Mouse (Mus musculus) hindbrain, embryonic 16.5 days (tissue): ENCODE data around the gene Flt3l. TPM values are rescaled to one million over a fixed set of nuclear protein-coding genes. Genes with fewer than 3 reads are reported as not detected.
"Not testable (repeated sequence)": the region's sequence is repeated elsewhere in the genome, so short reads cannot be mapped to it uniquely, and the experiment has no call there.

Experiments used
- ATAC-seq: fragments of 200-750 bp; cut with Nextera tagmentation; 2 replicates; pipeline ENCODE4 v1.8.0; 2017; ENCODE audit warnings: moderate TSS enrichment, moderate library complexity
- H3K27ac ChIP-seq: fragments of 300-500 bp; sonication (generic); 2 replicates; pipeline ENCODE4 v1.5.1; 2014; ENCODE audit warnings: low read depth, mild to moderate bottlenecking, control low read depth, low read length, moderate library complexity
- H3K27me3 ChIP-seq: fragments of 300-500 bp; sonication (generic); replicated peaks from 2 replicates; pipeline ENCODE4 v1.6.1; 2014; ENCODE audit warnings: low read length; ENCODE audit not compliant: control insufficient read depth, insufficient read depth
- H3K36me3 ChIP-seq: fragments of 300-500 bp; sonication (generic); 2 replicates; pipeline ENCODE4 v1.6.1; 2014; ENCODE audit warnings: mild to moderate bottlenecking, low read length, moderate library complexity, mixed read lengths; ENCODE audit not compliant: control insufficient read depth, insufficient read depth
- H3K4me1 ChIP-seq: fragments of 300-500 bp; sonication (generic); 2 replicates; pipeline ENCODE4 v1.6.1; 2014; ENCODE audit warnings: low read depth, low read length; ENCODE audit not compliant: control insufficient read depth, insufficient read depth
- H3K4me2 ChIP-seq: fragments of 300-500 bp; sonication (generic); 2 replicates; pipeline ENCODE4 v1.6.1; 2014; ENCODE audit warnings: mild to moderate bottlenecking, low read length, control low read depth, moderate library complexity
- H3K4me3 ChIP-seq: fragments of 300-500 bp; sonication (generic); 2 replicates; pipeline ENCODE4 v1.5.1; 2014; ENCODE audit warnings: mild to moderate bottlenecking, low read length, control low read depth, moderate library complexity
- H3K9ac ChIP-seq: fragments of 300-500 bp; sonication (generic); 2 replicates; pipeline ENCODE4 v1.6.1; 2014; ENCODE audit warnings: low read depth, mild to moderate bottlenecking, control low read depth, low read length, moderate library complexity
- H3K9me3 ChIP-seq: fragments of 300-500 bp; sonication (generic); 2 replicates; pipeline ENCODE4 v1.6.1; 2014; ENCODE audit warnings: mild to moderate bottlenecking, low read length, moderate library complexity; ENCODE audit not compliant: control insufficient read depth
- WGBS: fragments of 180-500 bp; shearing (Covaris S2); extraction: QIAGEN DNeasy Blood & Tissue Kit; methylation state at CpG from one replicate; pipeline ENCODE4 v1.1.7; 2014; 5-methylcytosine and 5-hydroxymethylcytosine counted together
- polyA plus RNA-seq: library from polyadenylated mRNA; unstranded; fragments of >200 nt; fragmentation: Nextera tagmentation; extraction: Ambion mirVana; gene quantifications from 2 replicates; pipeline ENCODE4 v1.2.1, GENCODE M21; 2015

The Flt3l gene
- polyA plus RNA-seq, 1 experiment from 2014 or later: 2.8 TPM

DNA sequence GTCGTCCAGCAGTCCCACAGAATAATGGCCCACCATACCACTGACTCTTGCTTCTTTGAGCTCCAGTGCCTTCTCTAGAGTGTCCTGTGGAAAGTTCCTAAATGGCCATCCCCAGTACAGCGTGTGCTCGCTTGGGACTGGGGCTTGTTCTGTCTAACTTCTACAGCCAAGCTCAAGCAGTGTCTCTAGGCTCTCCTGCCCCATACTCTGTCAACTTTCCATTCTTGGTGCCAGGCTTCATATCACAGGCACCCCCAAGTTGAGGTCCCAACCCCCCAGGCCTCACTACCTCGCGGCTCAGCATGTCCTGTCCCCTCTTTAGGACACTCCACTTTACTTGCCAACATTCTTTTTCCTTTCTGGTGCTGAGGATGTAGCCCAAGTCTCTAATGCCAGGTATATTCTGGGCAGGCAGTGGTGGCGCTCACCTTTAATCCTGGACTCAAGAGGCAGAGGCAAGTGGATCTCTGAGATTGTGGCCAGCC, 24.1 kb upstream of the Flt3l start:
- no peak overlapping the region for H3K27ac ChIP-seq
- H3K27me3 ChIP-seq: peaks cover 27% of the 10 kb centered on the region
- H3K4me1 ChIP-seq: peaks cover 13% of the 10 kb centered on the region
- no peak overlapping the region for H3K9ac ChIP-seq
- H3K36me3 ChIP-seq: peaks cover 9% of the 10 kb centered on the region; the same call in 1 of the 2 replicates
- H3K4me3 ChIP-seq: no peak overlapping the region
- no peaks in the 10 kb centered on the region for H3K9me3 ChIP-seq
- ATAC-seq: no peak
- H3K4me2 ChIP-seq: no peak overlapping the region
- 92% methylated on average over 6 of the region's 6 CpGs for WGBS

DNA sequence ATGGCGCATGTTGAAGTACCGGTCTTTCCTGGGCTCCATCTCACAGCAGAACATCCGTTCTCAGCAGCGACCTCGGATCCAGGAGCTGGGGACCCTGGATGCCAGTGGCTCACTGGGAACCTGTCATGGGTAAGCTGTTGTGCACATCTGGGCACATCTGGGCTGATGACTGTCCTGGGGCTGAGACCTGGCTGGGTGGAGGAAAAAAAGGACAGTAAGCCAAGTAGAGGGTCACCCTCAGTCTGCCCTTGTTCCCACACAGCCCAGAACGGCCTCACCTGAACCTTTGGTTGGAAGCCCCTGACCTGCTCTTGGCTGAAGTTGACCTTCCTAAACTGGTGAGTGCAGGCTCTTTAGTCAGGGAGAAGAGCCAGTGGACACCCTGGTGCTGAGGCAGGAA, 22.8 kb upstream of the Flt3l start:
- 95% methylated on average over 6 of the region's 6 CpGs for WGBS
- Histone ChIP-seq H3K27me3 (peaks cover 14% of the 10 kb centered on the region), H3K4me3 (no peak overlapping the region), H3K27ac (no peak overlapping the region), H3K4me1 (peaks cover 16% of the 10 kb centered on the region), H3K36me3 (peaks cover 9% of the 10 kb centered on the region; the same call in 1 of the 2 replicates), H3K4me2 (no peak overlapping the region), H3K9ac (no peak overlapping the region), H3K9me3 (no peaks in the 10 kb centered on the region)
- no peak for ATAC-seq

DNA sequence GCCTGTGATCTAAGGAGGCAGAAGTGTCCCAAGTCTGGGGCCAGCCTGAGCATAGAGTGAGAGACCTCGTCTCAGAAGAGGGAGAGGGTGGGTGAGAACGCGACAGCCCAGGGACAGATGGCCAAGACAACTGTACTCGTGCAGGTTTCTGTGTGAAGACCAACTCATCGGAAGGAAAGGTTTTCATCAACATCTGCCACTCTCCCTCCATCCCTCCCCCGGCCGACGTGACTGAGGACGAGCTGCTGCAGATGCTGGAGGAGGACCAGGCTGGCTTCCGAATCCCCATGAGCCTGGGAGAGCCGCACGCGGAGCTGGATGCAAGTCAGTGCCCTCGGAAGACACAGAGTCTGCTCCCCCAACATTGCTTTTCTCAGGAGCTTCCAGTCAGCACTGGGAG, 21.2 kb upstream of the Flt3l start:
- Histone ChIP-seq H3K27me3 (no peaks in the 10 kb centered on the region), H3K9me3 (no peaks in the 10 kb centered on the region), H3K27ac (no peak overlapping the region), H3K4me3 (no peak overlapping the region), H3K9ac (no peak overlapping the region), H3K36me3 (peaks cover 9% of the 10 kb centered on the region; the same call in 1 of the 2 replicates), H3K4me1 (peaks cover 14% of the 10 kb centered on the region), H3K4me2 (no peak overlapping the region)
- WGBS: 86% methylated on average over 14 of the region's 14 CpGs
- no peak for ATAC-seq

DNA sequence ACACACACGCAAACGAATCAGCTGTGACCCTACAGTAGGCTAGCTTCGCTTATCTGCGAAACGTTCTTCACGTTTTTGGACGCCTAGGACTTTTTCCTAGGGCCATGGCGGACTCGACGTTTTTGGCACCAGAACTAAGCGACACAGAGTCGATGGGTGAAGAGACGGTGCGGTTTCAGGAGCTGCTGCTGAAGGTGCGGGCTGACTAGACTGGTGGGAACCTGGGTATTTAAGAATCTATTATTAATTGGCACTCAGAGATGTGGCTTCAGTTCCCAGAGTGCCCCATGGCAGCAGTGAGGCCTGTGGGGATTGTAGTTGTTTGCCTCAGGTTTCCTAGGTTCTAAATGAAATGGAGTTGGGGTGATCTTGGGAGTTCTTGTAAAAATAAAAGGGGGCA, 20.0 kb upstream of the Flt3l start:
- Histone ChIP-seq H3K9ac (no peak overlapping the region), H3K36me3 (peaks cover 9% of the 10 kb centered on the region; the same call in 1 of the 2 replicates), H3K4me1 (peaks cover 9% of the 10 kb centered on the region), H3K9me3 (no peaks in the 10 kb centered on the region), H3K27me3 (no peaks in the 10 kb centered on the region), H3K4me3 (no peak overlapping the region), H3K4me2 (no peak overlapping the region), H3K27ac (no peak overlapping the region)
- no peak for ATAC-seq
- WGBS: 95% methylated on average over 15 of the region's 15 CpGs

DNA sequence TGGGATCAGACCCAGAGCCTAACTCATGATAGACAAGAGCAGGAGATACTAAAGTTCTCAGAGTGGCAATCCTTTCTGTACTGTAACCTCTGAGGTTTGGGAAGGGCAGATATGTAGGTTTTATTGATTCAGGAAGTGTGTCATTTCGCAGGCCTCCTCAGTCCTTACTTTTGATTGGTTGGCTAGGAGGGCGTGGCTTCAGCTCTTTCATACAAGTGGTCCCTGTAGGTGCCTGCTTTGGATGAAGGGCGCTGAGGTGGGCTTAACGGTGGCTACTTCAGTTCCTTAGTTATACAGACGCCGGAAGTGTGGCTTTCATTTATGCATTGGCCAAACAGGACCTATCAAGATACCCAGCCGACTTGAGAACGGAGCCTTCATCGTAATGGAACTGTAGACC, 19.4 kb upstream of the Flt3l start:
- ATAC-seq: no peak
- Histone ChIP-seq H3K4me1 (peaks cover 9% of the 10 kb centered on the region), H3K4me3 (no peak overlapping the region), H3K4me2 (peak overlapping the region; percentile 84), H3K36me3 (peaks cover 9% of the 10 kb centered on the region; the same call in 1 of the 2 replicates), H3K9me3 (no peaks in the 10 kb centered on the region), H3K9ac (no peak overlapping the region), H3K27me3 (no peaks in the 10 kb centered on the region), H3K27ac (no peak overlapping the region)
- WGBS: 86% methylated on average over 9 of the region's 9 CpGs

DNA sequence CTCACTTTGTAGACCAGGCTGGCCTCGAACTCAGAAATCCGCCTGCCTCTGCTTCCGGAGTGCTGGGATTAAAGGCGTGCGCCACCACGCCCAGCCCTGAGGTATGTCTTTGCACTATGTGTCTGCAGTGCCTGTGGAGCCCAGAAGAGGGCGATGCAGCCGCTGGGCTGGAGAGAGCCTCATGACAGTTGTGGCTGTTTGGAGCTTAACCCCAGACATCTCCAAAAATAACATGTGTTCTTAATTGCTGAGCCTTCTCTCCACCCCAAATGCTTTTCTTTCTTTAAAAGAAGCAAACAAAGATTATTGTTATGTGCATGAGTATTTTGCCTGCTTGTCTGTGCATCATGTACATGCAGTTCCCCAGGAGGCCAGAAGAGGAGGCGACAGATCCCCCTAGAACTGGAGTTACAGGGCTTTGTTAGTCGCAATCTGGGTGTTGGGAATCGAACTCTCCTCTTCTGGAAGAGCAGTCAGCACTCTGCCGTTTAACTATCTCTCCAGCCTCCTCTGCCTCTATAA, 18.8 kb upstream of the Flt3l start:
- WGBS: 80% methylated on average over 12 of the region's 12 CpGs
- Histone ChIP-seq H3K27ac (peak overlapping the region; percentile 25; the same call in 1 of the 2 replicates), H3K27me3 (no peaks in the 10 kb centered on the region), H3K9me3 (no peaks in the 10 kb centered on the region), H3K4me3 (peak overlapping the region; percentile 69), H3K4me2 (peak overlapping the region; percentile 84), H3K4me1 (peaks cover 9% of the 10 kb centered on the region), H3K9ac (no peak overlapping the region), H3K36me3 (peaks cover 5% of the 10 kb centered on the region; the same call in 1 of the 2 replicates)
- no peak for ATAC-seq

DNA sequence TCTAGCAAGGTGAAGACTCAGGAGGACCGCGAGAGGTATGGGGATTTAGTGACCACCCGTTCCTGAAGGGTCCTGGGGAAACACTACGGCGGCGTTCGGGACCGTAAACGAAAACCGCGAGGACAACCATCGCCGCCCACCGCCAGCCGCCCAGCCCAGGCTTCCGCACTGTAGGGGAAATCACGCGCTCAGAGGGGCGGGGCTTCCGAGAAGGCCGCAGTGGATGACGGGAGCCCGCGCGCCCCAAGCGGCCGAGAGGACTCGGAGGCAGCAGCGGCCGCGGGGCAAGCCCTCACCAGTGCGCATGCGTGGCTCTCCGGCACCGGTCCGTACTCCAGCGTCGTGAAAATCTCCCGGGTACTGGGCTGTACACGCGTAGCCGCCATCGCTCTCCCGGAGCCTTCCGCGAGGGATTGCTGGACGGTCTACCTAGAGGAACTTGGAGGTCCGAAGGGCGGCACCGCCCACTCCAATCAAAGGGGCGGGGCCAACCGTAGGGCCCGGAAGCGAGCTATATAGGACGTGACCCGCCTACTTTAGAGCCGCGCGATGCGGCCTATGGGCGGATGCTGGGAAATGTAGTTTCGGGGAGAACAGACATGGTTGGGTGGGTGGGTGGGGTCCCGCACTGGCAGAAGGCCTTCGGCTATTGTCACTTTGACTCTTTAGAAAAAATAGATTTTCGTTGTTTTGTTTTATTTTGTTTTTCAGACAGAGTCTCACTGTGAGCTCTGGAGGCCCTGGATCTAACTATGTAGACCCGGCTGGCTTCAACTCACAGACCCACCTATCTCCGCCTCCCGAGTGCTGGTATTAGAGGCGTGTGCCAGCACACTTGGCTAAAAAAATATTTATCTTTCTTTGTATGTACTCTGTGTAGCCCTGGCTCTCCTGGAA, 18.1 kb upstream of the Flt3l start, which contains the start of the genes Pih1d1 and Aldh16a1:
Gene Pih1d1 (plus strand): TSS at position 208 of the 897 bp plus-strand sequence.
Gene Aldh16a1 (minus strand): TSS at position 489 of the 897 bp plus-strand sequence.
- Histone ChIP-seq H3K4me1 (peaks cover 9% of the 10 kb centered on the region), H3K27me3 (no peaks in the 10 kb centered on the region), H3K4me3 (peak within 1 kb of the TSS; percentile 69), H3K36me3 (0 out of 2 replicates have a peak, but pooled peaks cover 4% of the 10 kb centered on the region), H3K27ac (peak within 1 kb of the TSS; percentile 96), H3K4me2 (peak within 1 kb of the TSS; percentile 84), H3K9ac (peak within 1 kb of the TSS; percentile 81), H3K9me3 (no peaks in the 10 kb centered on the region)
- 4% methylated on average over 67 of the region's 69 CpGs for WGBS
- ATAC-seq: peak; percentile 96

DNA sequence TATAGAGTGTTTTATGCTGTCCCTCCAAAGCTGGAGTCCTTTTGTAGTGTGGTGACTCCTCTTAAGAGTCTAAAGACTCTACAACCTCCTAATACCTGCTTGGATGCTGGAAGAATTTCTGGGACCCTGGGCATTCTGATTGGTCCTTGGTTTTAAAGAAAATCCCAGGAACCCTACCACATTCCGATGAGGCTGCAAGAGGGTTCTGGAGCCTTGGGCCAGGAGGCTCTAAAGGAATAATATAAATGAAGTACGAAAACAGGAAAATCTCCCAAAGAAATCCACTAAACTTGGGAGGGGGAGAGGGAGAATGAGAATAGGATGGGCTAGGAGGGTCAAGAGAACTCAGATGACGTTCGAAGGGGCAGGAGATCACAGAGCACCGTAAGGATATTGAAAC, 17.4 kb upstream of the Flt3l start:
- H3K27me3 ChIP-seq: no peaks in the 10 kb centered on the region
- no peaks in the 10 kb centered on the region for H3K9me3 ChIP-seq
- H3K36me3 ChIP-seq: 0 out of 2 replicates have a peak, but pooled peaks cover 4% of the 10 kb centered on the region
- peak overlapping the region; percentile 84 for H3K4me2 ChIP-seq
- H3K27ac ChIP-seq: peak overlapping the region; percentile 96
- no peak for ATAC-seq
- peaks cover 9% of the 10 kb centered on the region for H3K4me1 ChIP-seq
- peak overlapping the region; percentile 69 for H3K4me3 ChIP-seq
- 4% methylated on average over 5 of the region's 5 CpGs for WGBS
- H3K9ac ChIP-seq: peak overlapping the region; percentile 81

DNA sequence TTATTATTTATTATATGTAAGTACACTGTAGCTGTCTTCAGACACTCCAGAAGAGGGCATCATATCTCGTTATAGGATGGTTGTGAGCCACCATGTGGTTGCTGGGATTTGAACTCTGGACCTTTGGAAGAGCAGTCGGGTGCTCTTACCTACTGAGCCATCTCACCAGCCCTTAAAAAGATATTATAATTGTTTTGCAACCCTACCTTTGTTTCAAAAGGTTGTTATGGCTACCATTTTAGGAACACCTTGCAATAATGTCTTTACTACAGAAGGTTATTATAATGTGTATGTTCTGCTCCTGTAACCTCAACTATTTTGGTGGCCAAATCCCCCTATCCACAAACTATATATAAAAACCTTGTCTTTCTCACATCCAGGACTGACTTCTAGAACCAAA, 16.8 kb upstream of the Flt3l start:
- not testable (repeated sequence) for H3K4me1 ChIP-seq, H3K27me3 ChIP-seq, H3K36me3 ChIP-seq, H3K9me3 ChIP-seq, H3K9ac ChIP-seq, H3K27ac ChIP-seq, H3K4me3 ChIP-seq, H3K4me2 ChIP-seq, ATAC-seq
- 94% methylated on average over 2 of the region's 2 CpGs for whole genome bisulfite sequencing
